Mouse (Mus musculus): ENCODE data around the gene Ftcd.

DNA sequence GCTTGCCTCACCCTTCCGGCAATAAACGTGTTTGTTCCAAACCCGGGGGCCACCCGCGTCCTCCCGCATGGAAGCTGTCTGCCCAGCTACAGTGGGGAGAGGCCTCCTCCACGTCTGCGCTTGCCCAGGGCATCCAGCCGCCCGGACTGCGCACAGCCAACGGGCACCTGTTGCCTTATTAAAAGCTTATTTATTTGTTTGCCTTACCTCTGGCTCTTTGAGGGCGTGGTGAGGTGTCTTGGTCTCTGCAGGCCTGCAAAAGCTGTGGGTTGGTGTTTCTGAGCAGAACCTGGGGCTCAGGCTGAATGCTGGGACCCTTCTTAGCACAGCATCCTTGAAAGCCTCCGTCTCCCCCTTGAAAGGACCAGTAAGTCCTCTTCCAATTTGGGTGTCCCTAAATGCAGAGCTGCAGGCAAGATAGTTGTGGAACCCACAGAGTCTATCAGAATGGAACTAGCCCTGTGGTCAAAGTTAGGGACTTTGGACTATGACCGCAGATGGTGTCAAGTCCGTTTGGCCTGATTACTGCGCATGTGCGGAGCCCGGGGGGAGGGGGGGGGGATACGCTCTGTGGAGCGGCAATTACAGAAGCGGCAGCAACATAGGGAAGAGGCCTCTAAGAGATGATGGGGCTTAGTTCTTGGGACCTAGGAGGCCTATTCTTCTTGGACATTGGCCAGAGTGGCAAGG lies 5.3 kb upstream of the Ftcd start:
- TF ChIP-seq CTCF (IDR thresholded peaks at IDR 0.05; ENCODE audit: borderline replicate concordance, insufficient read depth, low read depth, low read length) = no peak
- TF ChIP-seq POLR2A (IDR thresholded peaks at IDR 0.05; ENCODE audit: borderline replicate concordance, insufficient read depth, low read length) = no peak

Data from cerebellum, adult 2 months (tissue).